Mouse (Mus musculus) neural tube, postnatal 0 days (tissue): ENCODE results near the gene Scgb2a2. TPM values are rescaled to one million over a fixed set of nuclear protein-coding genes. Genes with fewer than 3 reads are reported as not detected.

Experiments
- microRNA-seq: library from miRNA; unstranded; fragments of <30 nt; microRNA quantifications from one replicate; pipeline ENCODE4, GENCODE M21; 2016
- polyA plus RNA-seq: library from polyadenylated mRNA; unstranded; fragments of >200 nt; fragmentation: Nextera tagmentation; extraction: Ambion mirVana; gene quantifications from 2 replicates; pipeline ENCODE4 v1.2.1, GENCODE M21; 2015

The Scgb2a2 gene
- polyA plus RNA-seq = not detected in 2 replicates

GRCm38 (mm10) chr19:9847262-9847661, at the start of gene Scgb2a2:
Scgb2a2 (plus strand) TSS chr19:9847562.

GRCm38 (mm10) chr19:9899072-9899779, 51.9 kb downstream of the Scgb2a2 start, which contains the start of gene Incenp:
Incenp (minus strand) TSS chr19:9899551.

Small RNA genes within 50 kb of the gene (microRNA-seq; reads per million reads assigned to microRNA genes)
- not detected for gene Gm22369

Other genes starting within 250 kb of the Scgb2a2 start
- gene Incenp, start 52.0 kb downstream of the Scgb2a2 start, polyA plus RNA-seq = 14.6 and 20.2 TPM in 2 replicates
- 2,861 and 3,351 TPM in 2 replicates for gene Fth1, start 133.0 kb downstream of the Scgb2a2 start, polyA plus RNA-seq
- gene Best1, start 154.1 kb downstream of the Scgb2a2 start, polyA plus RNA-seq = 4.6 and 4.9 TPM in 2 replicates
- 22.8 and 23.5 TPM in 2 replicates for gene Rab3il1, start 154.1 kb downstream of the Scgb2a2 start, polyA plus RNA-seq
- gene Fads3, start 194.0 kb downstream of the Scgb2a2 start, polyA plus RNA-seq = 36.3 and 40.6 TPM in 2 replicates